Mouse (Mus musculus) retina, embryonic 14.5 days (tissue): ENCODE results near the gene Zbtb2.

Source experiments
- DNase-seq: peaks from one replicate; pipeline ENCODE4 v3.0.0-alpha.2; 2015; ENCODE audit warnings: low spot score

Gene Zbtb2

DNA sequence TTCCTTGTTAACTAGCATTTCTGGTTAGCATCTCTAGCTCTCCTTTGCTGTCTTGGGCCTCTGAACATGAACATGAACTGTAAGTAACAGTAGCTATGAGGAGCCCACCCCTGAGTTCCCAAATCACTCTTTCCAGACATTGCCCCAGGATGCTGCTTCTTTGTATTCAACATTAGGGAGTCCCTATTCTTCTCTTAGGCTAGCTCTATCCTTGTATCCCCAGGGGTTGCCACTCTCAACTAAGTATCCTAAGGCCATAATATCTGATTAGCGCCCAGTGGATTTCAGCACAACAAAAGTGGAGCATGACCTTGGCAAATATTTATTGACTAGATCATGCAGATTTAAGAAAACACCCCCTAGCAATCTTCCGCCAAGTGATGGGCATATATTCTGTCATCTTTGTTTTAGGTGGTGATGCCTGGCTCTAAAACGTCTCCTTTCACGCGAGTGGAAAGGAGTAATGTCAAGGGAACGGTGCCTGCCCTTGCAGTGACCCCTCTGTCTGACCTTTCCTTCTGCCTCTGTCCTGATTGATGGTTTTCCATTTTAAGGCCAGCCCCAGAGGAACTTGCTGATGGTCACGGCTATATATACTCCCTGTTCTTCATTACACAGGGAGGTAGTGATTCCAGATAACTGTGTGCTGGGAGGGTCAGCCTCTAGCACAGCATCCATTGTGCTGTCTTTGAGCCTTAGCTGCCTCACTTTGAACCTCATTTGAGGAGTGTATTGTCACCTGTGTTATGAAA, 55.5 kb downstream of the Zbtb2 start:
- no peak for DNase-seq

DNA sequence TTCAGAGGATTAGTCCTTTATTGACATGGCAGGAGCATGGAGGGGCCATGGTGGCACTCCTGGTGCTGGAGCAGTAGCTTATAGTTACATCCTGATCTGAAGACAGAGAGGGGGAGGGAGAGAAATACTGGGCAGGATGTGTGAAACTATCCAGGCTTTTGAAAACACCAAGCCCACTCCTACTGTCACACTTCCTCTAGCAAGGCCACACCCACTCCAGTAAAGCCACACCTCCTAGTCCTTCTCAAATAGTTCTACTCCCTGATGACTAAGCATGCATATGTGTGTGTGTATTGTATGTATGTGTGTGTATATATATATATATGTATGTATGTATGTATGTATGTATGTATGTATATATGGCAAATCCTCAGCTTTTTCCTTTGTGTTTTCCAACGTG, 60.2 kb downstream of the Zbtb2 start:
- DNase-seq = no peak

DNA sequence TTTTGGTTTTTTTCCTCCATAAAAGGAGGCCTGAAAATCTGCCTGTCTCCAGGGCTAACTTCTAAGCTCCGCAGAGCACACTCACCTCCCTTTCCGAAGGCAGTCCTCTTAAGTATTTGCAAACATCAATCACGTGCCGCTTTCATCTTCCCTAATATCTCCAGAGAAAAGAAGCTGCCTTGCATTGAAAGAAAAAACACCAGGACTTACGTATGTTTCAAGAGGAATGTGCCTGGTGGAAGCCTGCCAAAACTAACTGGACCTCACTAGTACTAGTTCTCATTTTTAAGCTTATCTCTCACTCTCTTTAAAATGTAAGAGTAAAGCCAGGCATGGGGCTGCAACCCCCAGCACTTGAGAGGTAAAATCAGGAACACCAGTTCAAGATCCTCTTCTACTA, 62.3 kb downstream of the Zbtb2 start:
- DNase-seq = no peak

- DNase-seq = no peak
Observed at GRCm38 (mm10) chr10:4323885-4324284, 64.0 kb downstream of the Zbtb2 start.
